ENCODE assay signal across 7 mouse cellular contexts in genomic region chr7:18991660-18992293, GRCm38 (mm10). TPM values are rescaled to one million over a fixed set of nuclear protein-coding genes. Genes with fewer than 3 reads are reported as not detected.
DNase-seq lines count a peak whose midpoint lies in the region; ATAC-seq lines count a peak whose summit lies in the region.

No protein-coding gene starts in this region.

- H3K4me1 ChIP-seq in embryonic facial prominence, embryonic 11.5 days (ENCODE audit: control insufficient read depth, insufficient read depth, low read length) = peaks cover 6% of the 10 kb centered on the region; the same call in 1 of the 2 replicates
- peaks cover 42% of the 10 kb centered on the region for H3K4me1 ChIP-seq in hindbrain, embryonic 13.5 days (replicated peaks)
- H3K4me1 ChIP-seq in midbrain, embryonic 12.5 days = peaks cover 24% of the 10 kb centered on the region

- no peak; the same call in 1 of the 2 replicates for ATAC-seq in embryonic facial prominence, embryonic 11.5 days (replicated peaks; ENCODE audit: insufficient number of reproducible peaks, low FRiP score, low TSS enrichment, low read depth)
- ATAC-seq in hindbrain, embryonic 13.5 days (ENCODE audit: low FRiP score) = peak; percentile 29
- ATAC-seq in midbrain, embryonic 12.5 days (ENCODE audit: low FRiP score, low read depth) = 0 out of 2 replicates have a peak, but pooled peaks have one; percentile 0

- peak overlapping the region; percentile 48 for H3K4me3 ChIP-seq in embryonic facial prominence, embryonic 11.5 days (ENCODE audit: low read depth, low read length)
- H3K4me3 ChIP-seq in hindbrain, embryonic 13.5 days = peak overlapping the region; percentile 56
- H3K4me3 ChIP-seq in midbrain, embryonic 12.5 days = peak overlapping the region; percentile 56

- peaks cover 11% of the 10 kb centered on the region for H3K27me3 ChIP-seq in embryonic facial prominence, embryonic 11.5 days (ENCODE audit: control insufficient read depth, insufficient read depth, low read length)
- H3K27me3 ChIP-seq in hindbrain, embryonic 13.5 days = peaks cover 18% of the 10 kb centered on the region
- peaks cover 25% of the 10 kb centered on the region for H3K27me3 ChIP-seq in midbrain, embryonic 12.5 days

- H3K4me2 ChIP-seq in embryonic facial prominence, embryonic 11.5 days (ENCODE audit: low read depth, low read length) = peak overlapping the region; percentile 87
- peak overlapping the region; percentile 83 for H3K4me2 ChIP-seq in hindbrain, embryonic 13.5 days
- peak overlapping the region; percentile 73 for H3K4me2 ChIP-seq in midbrain, embryonic 12.5 days (replicated peaks)

- peak overlapping the region; percentile 65 for H3K9ac ChIP-seq in embryonic facial prominence, embryonic 11.5 days (replicated peaks; ENCODE audit: low read length)
- peak overlapping the region; percentile 81 for H3K9ac ChIP-seq in hindbrain, embryonic 13.5 days
- H3K9ac ChIP-seq in midbrain, embryonic 12.5 days (replicated peaks) = peak overlapping the region; percentile 69

- WGBS in embryonic facial prominence, embryonic 11.5 days = 1% methylated on average over 59 of the region's 59 CpGs
- WGBS in hindbrain, embryonic 13.5 days = under 1% methylated on average over 59 of the region's 59 CpGs
- WGBS in midbrain, embryonic 12.5 days = under 1% methylated on average over 59 of the region's 59 CpGs

- no peaks in the 10 kb centered on the region for H3K9me3 ChIP-seq in embryonic facial prominence, embryonic 11.5 days (replicated peaks; ENCODE audit: control insufficient read depth, low read length)
- no peaks in the 10 kb centered on the region for H3K9me3 ChIP-seq in hindbrain, embryonic 13.5 days
- H3K9me3 ChIP-seq in midbrain, embryonic 12.5 days = no peaks in the 10 kb centered on the region

- peak; percentile 37 for DNase-seq in layer of hippocampus, adult 9-11 months
- DNase-seq in layer of hippocampus, adult 9-10 months (ENCODE audit: low spot score) = no peak
- DNase-seq in NIH3T3 (ENCODE audit: low read depth) = peak; percentile 49
- DNase-seq in embryonic facial prominence, embryonic 11.5 days (ENCODE audit: low spot score) = peak; percentile 24
- DNase-seq in thymus, postnatal 25 days = peak; percentile 37

- H3K27ac ChIP-seq in embryonic facial prominence, embryonic 11.5 days (replicated peaks; ENCODE audit: low read depth, low read length) = no peak overlapping the region
- H3K27ac ChIP-seq in hindbrain, embryonic 13.5 days = peak overlapping the region; percentile 94
- H3K27ac ChIP-seq in midbrain, embryonic 12.5 days (replicated peaks) = peak overlapping the region; percentile 20; the same call in 1 of the 2 replicates

- H3K36me3 ChIP-seq in embryonic facial prominence, embryonic 11.5 days (replicated peaks; ENCODE audit: control insufficient read depth, insufficient read depth, low read depth, low read length) = no peaks in the 10 kb centered on the region; the same call in 1 of the 2 replicates
- H3K36me3 ChIP-seq in hindbrain, embryonic 13.5 days = peaks cover 15% of the 10 kb centered on the region
- H3K36me3 ChIP-seq in midbrain, embryonic 12.5 days = peaks cover 9% of the 10 kb centered on the region; the same call in 1 of the 2 replicates

RNA-seq across cellular contexts. Expression of gene Mypop, which starts 0.7 kb away (rescaled TPM):
- polyA plus RNA-seq in embryonic facial prominence, embryonic 11.5 days (2014; fragmentation: Nextera tagmentation; extraction: Ambion mirVana) = 4.3 and 5.3 TPM in 2 replicates
- polyA plus RNA-seq in hindbrain, embryonic 13.5 days (2015; fragmentation: Nextera tagmentation; extraction: Ambion mirVana) = 4.8 and 5.2 TPM in 2 replicates
- 5.3 and 6.1 TPM in 2 replicates for polyA plus RNA-seq in midbrain, embryonic 12.5 days (2016; fragmentation: Nextera tagmentation; extraction: Ambion mirVana)

RNA-seq across cellular contexts. Expression of gene Nanos2, which starts 4.6 kb away (rescaled TPM):
- polyA plus RNA-seq in embryonic facial prominence, embryonic 11.5 days (2014; fragmentation: Nextera tagmentation; extraction: Ambion mirVana) = not detected in 2 replicates
- polyA plus RNA-seq in hindbrain, embryonic 13.5 days (2015; fragmentation: Nextera tagmentation; extraction: Ambion mirVana) = 0.75 and 1.1 TPM in 2 replicates
- polyA plus RNA-seq in midbrain, embryonic 12.5 days (2016; fragmentation: Nextera tagmentation; extraction: Ambion mirVana) = 0.20 and 0.33 TPM in 2 replicates

RNA-seq across cellular contexts. Expression of gene Irf2bp1, which starts 12.1 kb away (rescaled TPM):
- polyA plus RNA-seq in embryonic facial prominence, embryonic 11.5 days (2014; fragmentation: Nextera tagmentation; extraction: Ambion mirVana) = 27.9 and 28.3 TPM in 2 replicates
- 23.4 and 24.6 TPM in 2 replicates for polyA plus RNA-seq in hindbrain, embryonic 13.5 days (2015; fragmentation: Nextera tagmentation; extraction: Ambion mirVana)
- 41.6 and 43.1 TPM in 2 replicates for polyA plus RNA-seq in midbrain, embryonic 12.5 days (2016; fragmentation: Nextera tagmentation; extraction: Ambion mirVana)

RNA-seq across cellular contexts. Expression of gene Foxa3, which starts 31.6 kb away (rescaled TPM):
- not detected in 2 replicates for polyA plus RNA-seq in embryonic facial prominence, embryonic 11.5 days (2014; fragmentation: Nextera tagmentation; extraction: Ambion mirVana)
- polyA plus RNA-seq in hindbrain, embryonic 13.5 days (2015; fragmentation: Nextera tagmentation; extraction: Ambion mirVana) = not detected in 2 replicates
- polyA plus RNA-seq in midbrain, embryonic 12.5 days (2016; fragmentation: Nextera tagmentation; extraction: Ambion mirVana) = 0.09 and 0.10 TPM in 2 replicates

RNA-seq across cellular contexts. Expression of gene Sympk, which starts 32.4 kb away (rescaled TPM):
- polyA plus RNA-seq in embryonic facial prominence, embryonic 11.5 days (2014; fragmentation: Nextera tagmentation; extraction: Ambion mirVana) = 34.8 and 36.3 TPM in 2 replicates
- 29.7 and 30.1 TPM in 2 replicates for polyA plus RNA-seq in hindbrain, embryonic 13.5 days (2015; fragmentation: Nextera tagmentation; extraction: Ambion mirVana)
- polyA plus RNA-seq in midbrain, embryonic 12.5 days (2016; fragmentation: Nextera tagmentation; extraction: Ambion mirVana) = 51.5 and 53.5 TPM in 2 replicates
